ENCODE assay signal across 23 mouse cellular contexts in the genomic region with DNA sequence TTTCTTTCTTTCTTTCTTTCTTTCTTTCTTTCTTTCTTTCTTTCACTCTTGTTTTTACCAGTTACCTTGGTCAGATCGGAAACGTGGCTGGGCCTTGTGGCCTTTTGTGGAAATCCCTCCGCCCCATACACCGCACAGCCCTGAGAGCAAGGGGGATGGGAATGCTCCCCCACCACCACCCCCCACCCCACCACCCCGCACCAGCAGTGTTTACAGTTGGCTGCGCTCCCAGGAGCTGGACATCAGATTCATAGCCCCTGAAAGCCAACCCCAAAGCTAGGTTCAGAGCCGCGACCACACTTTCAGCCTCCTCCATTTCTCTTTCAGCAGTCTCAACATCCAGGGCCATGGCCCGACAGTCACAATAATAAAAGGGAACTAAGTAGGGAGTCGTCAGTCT. TPM values are rescaled to one million over a fixed set of nuclear protein-coding genes. Genes with fewer than 3 reads are reported as not detected.
A peak's percentile ranks its signal among the peaks of the same experiment; 100 is the strongest.
DNase-seq lines count a peak whose midpoint lies in the region; ATAC-seq and TF ChIP-seq lines count a peak whose summit lies in the region.
"Had no signal": no experiment of that assay in that cellular context is flagged by ENCODE, and none has a peak within 500 bp of the region (broad histone marks: within the 10 kb centered on the region; RNA-seq: fewer than 3 reads in every experiment).

No protein-coding gene starts in this region.

- no peak overlapping the region for H3K9ac ChIP-seq in intestine, embryonic 14.5 days (ENCODE audit: low read length)
- H3K9ac ChIP-seq in intestine, postnatal 0 days (ENCODE audit: low read depth, low read length): no peak overlapping the region
- no peak overlapping the region for H3K9ac ChIP-seq in midbrain, embryonic 14.5 days (replicated peaks; ENCODE audit: low read length)
- H3K9ac ChIP-seq: embryonic facial prominence, embryonic 13.5 days; forebrain, embryonic 13.5 days; forebrain, postnatal 0 days; heart, embryonic 13.5 days; hindbrain, embryonic 13.5 days had no signal

- H3K36me3 ChIP-seq in intestine, embryonic 14.5 days (ENCODE audit: control insufficient read depth, insufficient read depth, low read length): no peaks in the 10 kb centered on the region
- no peaks in the 10 kb centered on the region for H3K36me3 ChIP-seq in intestine, postnatal 0 days (ENCODE audit: control insufficient read depth, insufficient read depth)
- H3K36me3 ChIP-seq in midbrain, embryonic 14.5 days (ENCODE audit: control insufficient read depth, insufficient read depth, low read length): no peaks in the 10 kb centered on the region
- H3K36me3 ChIP-seq in midbrain, embryonic 10.5 days: no peaks in the 10 kb centered on the region
- H3K36me3 ChIP-seq: embryonic facial prominence, embryonic 13.5 days; G1E; heart, embryonic 13.5 days; hindbrain, embryonic 13.5 days had no signal

- no peak overlapping the region for H3K4me2 ChIP-seq in intestine, embryonic 14.5 days (ENCODE audit: low read length)
- no peak overlapping the region for H3K4me2 ChIP-seq in intestine, postnatal 0 days (replicated peaks; ENCODE audit: low read depth)
- no peak overlapping the region for H3K4me2 ChIP-seq in midbrain, embryonic 14.5 days (ENCODE audit: low read length)
- H3K4me2 ChIP-seq: embryonic facial prominence, embryonic 13.5 days; forebrain, embryonic 13.5 days; heart, embryonic 13.5 days; hindbrain, embryonic 13.5 days had no signal

- ATAC-seq in intestine, embryonic 14.5 days (replicated peaks; ENCODE audit: low FRiP score, low TSS enrichment, low read depth): peak; percentile 47; the same call in 1 of the 2 replicates
- ATAC-seq in intestine, postnatal 0 days: no peak
- no peak for ATAC-seq in midbrain, embryonic 14.5 days (ENCODE audit: low FRiP score, low TSS enrichment)
- ATAC-seq: CD4-positive, CD25-positive, alpha-beta regulatory T cell, adult 4 months; forebrain, embryonic 13.5 days; forebrain, postnatal 0 days had no signal

- H3K4me1 ChIP-seq in intestine, embryonic 14.5 days (replicated peaks; ENCODE audit: control insufficient read depth, insufficient read depth, low read length): no peaks in the 10 kb centered on the region
- no peaks in the 10 kb centered on the region for H3K4me1 ChIP-seq in intestine, postnatal 0 days (replicated peaks; ENCODE audit: control insufficient read depth, insufficient read depth, low read length)
- no peaks in the 10 kb centered on the region for H3K4me1 ChIP-seq in midbrain, embryonic 14.5 days (ENCODE audit: control insufficient read depth, insufficient read depth, low read length)
- no peaks in the 10 kb centered on the region for H3K4me1 ChIP-seq in midbrain, embryonic 10.5 days
- H3K4me1 ChIP-seq: embryonic facial prominence, embryonic 13.5 days; forebrain, embryonic 13.5 days; hindbrain, embryonic 13.5 days had no signal

- intact Hi-C loops in left cerebral cortex, postnatal 4 days (cut with DNase I): no loop called here

- 33% methylated on average over 9 of the region's 10 CpGs for WGBS in intestine, embryonic 14.5 days
- WGBS in intestine, postnatal 0 days: 51% methylated on average over 10 of the region's 10 CpGs
- 57% methylated on average over 10 of the region's 10 CpGs for WGBS in midbrain, embryonic 14.5 days
- 78% methylated on average over 10 of the region's 10 CpGs for WGBS in midbrain, embryonic 10.5 days

- TF ChIP-seq CTCF in intestine, postnatal 0 days (IDR thresholded peaks at IDR 0.05; ENCODE audit: low read depth): no peak

- no peak overlapping the region for H3K4me3 ChIP-seq in intestine, embryonic 14.5 days (ENCODE audit: low read depth, low read length)
- no peak overlapping the region for H3K4me3 ChIP-seq in intestine, postnatal 0 days (ENCODE audit: low read depth, low read length)
- H3K4me3 ChIP-seq in midbrain, embryonic 14.5 days (replicated peaks; ENCODE audit: low read depth, low read length): no peak overlapping the region
- H3K4me3 ChIP-seq in midbrain, embryonic 10.5 days: no peak overlapping the region
- H3K4me3 ChIP-seq: embryonic facial prominence, embryonic 13.5 days; forebrain, embryonic 13.5 days; heart, adult 2 months; heart, embryonic 13.5 days; hindbrain, embryonic 13.5 days had no signal

- H3K27me3 ChIP-seq in intestine, embryonic 14.5 days (replicated peaks; ENCODE audit: control insufficient read depth, insufficient read depth, low read length): no peaks in the 10 kb centered on the region
- no peaks in the 10 kb centered on the region for H3K27me3 ChIP-seq in intestine, postnatal 0 days (replicated peaks; ENCODE audit: control insufficient read depth, insufficient read depth, low read length)
- no peaks in the 10 kb centered on the region for H3K27me3 ChIP-seq in midbrain, embryonic 14.5 days (ENCODE audit: control insufficient read depth, insufficient read depth, low read length)
- H3K27me3 ChIP-seq in midbrain, embryonic 10.5 days (ENCODE audit: low read depth, poor library complexity, severe bottlenecking): no peaks in the 10 kb centered on the region
- H3K27me3 ChIP-seq: embryonic facial prominence, embryonic 13.5 days; forebrain, embryonic 13.5 days; heart, embryonic 13.5 days; hindbrain, embryonic 13.5 days had no signal

- H3K27ac ChIP-seq in intestine, embryonic 14.5 days (ENCODE audit: low read depth): no peak overlapping the region
- H3K27ac ChIP-seq in intestine, postnatal 0 days (ENCODE audit: low read depth, low read length): no peak overlapping the region
- H3K27ac ChIP-seq in midbrain, embryonic 14.5 days (replicated peaks; ENCODE audit: low read depth, low read length): no peak overlapping the region
- no peak overlapping the region for H3K27ac ChIP-seq in midbrain, embryonic 10.5 days (replicated peaks)
- H3K27ac ChIP-seq: embryonic facial prominence, embryonic 13.5 days; forebrain, embryonic 13.5 days; heart, adult 2 months; heart, embryonic 13.5 days; hindbrain, embryonic 13.5 days had no signal

- DNase-seq in cerebellum, postnatal 10 days: peak; percentile 25 to 34
- DNase-seq in cerebellum, adult 9-10 months: no peak
- no peak for DNase-seq in intestine, embryonic 14.5 days (ENCODE audit: low spot score)
- peak; percentile 15 for DNase-seq in left cerebral cortex, postnatal 4 days
- no peak for DNase-seq in left cerebral cortex, adult 8-10 months (ENCODE audit: low spot score in 2 of 2)
- DNase-seq in midbrain, embryonic 14.5 days: peak; percentile 11
- no peak for DNase-seq in midbrain, embryonic 10.5 days (ENCODE audit: low spot score)
- DNase-seq: adrenal gland, adult 8-10 months; B cell, adult 2 months; cerebellum, adult 11 months; cerebellum, adult 8-10 months; cerebellum, postnatal 36 days; forebrain, postnatal 0 days; gastrocnemius, postnatal 14 days; heart, adult 2 months; heart, postnatal 36 days had no signal

- H3K9me3 ChIP-seq in intestine, embryonic 14.5 days (ENCODE audit: control insufficient read depth, low read length): no peaks in the 10 kb centered on the region
- no peaks in the 10 kb centered on the region for H3K9me3 ChIP-seq in intestine, postnatal 0 days (ENCODE audit: control insufficient read depth)
- H3K9me3 ChIP-seq in midbrain, embryonic 14.5 days (ENCODE audit: control insufficient read depth, low read length): no peaks in the 10 kb centered on the region
- no peaks in the 10 kb centered on the region for H3K9me3 ChIP-seq in midbrain, embryonic 10.5 days (replicated peaks)
- H3K9me3 ChIP-seq: embryonic facial prominence, embryonic 13.5 days; forebrain, embryonic 13.5 days; hindbrain, embryonic 13.5 days had no signal

RNA-seq across cellular contexts. Expression of a gene that starts 31.4 kb away (rescaled TPM):
- 20.8 and 21.5 TPM in 2 replicates for polyA plus RNA-seq in intestine, embryonic 14.5 days (2014; fragmentation: Nextera tagmentation; extraction: Ambion mirVana)
- 68.4 and 69.0 TPM in 2 replicates for polyA plus RNA-seq in intestine, postnatal 0 days (2015; fragmentation: Nextera tagmentation; extraction: Ambion mirVana)
- total RNA-seq in left cerebral cortex, postnatal 4 days (2021): 10 to 100 TPM; 55.3 to 63.6 TPM
- 100 to 1,000 TPM; 157 to 182 (median 165) TPM for total RNA-seq in left cerebral cortex, adult 8-10 months (2022)
- 44.4 and 49.8 TPM in 2 replicates for polyA plus RNA-seq in midbrain, embryonic 14.5 days (2014; fragmentation: Nextera tagmentation; extraction: Ambion mirVana)
- 39.1 and 40.0 TPM in 2 replicates for polyA plus RNA-seq in midbrain, embryonic 10.5 days (2016; fragmentation: Nextera tagmentation; extraction: Ambion mirVana)

Comparison
In these comparisons a context has a peak if more than half of its experiments do, and no peak if none do; other contexts are left out.
1. DNase-seq: peak in cerebellum, postnatal 10 days (2 of 2), left cerebral cortex, postnatal 4 days (single experiment) and midbrain, embryonic 14.5 days (single experiment); none in cerebellum, adult 9-10 months (single experiment), intestine, embryonic 14.5 days (single experiment), left cerebral cortex, adult 8-10 months (0 of 2) and midbrain, embryonic 10.5 days (single experiment).